ENCODE assay signal across 19 mouse cellular contexts in genomic region chrX:145516322-145517066, GRCm38 (mm10). TPM values are rescaled to one million over a fixed set of nuclear protein-coding genes. Genes with fewer than 3 reads are reported as not detected.
A peak's percentile ranks its signal among the peaks of the same experiment; 100 is the strongest.
DNase-seq lines count a peak whose midpoint lies in the region; ATAC-seq lines count a peak whose summit lies in the region.
"Had no signal": no experiment of that assay in that cellular context is flagged by ENCODE, and none has a peak within 500 bp of the region (broad histone marks: within the 10 kb centered on the region; RNA-seq: fewer than 3 reads in every experiment).

No protein-coding gene starts in this region.

- peak overlapping the region; percentile 6; the same call in 1 of the 2 replicates for H3K4me2 ChIP-seq in intestine, embryonic 14.5 days (ENCODE audit: low read length)
- H3K4me2 ChIP-seq in intestine, embryonic 15.5 days (replicated peaks): no peak overlapping the region
- H3K4me2 ChIP-seq in embryonic facial prominence, embryonic 11.5 days (ENCODE audit: low read depth, low read length): no peak overlapping the region
- H3K4me2 ChIP-seq in stomach, embryonic 14.5 days (replicated peaks; ENCODE audit: low read depth, low read length): no peak overlapping the region
- H3K4me2 ChIP-seq: forebrain, embryonic 12.5 days; heart, embryonic 12.5 days; midbrain, embryonic 11.5 days had no signal

- no peak overlapping the region for H3K4me3 ChIP-seq in intestine, embryonic 14.5 days (ENCODE audit: low read depth, low read length)
- no peak overlapping the region for H3K4me3 ChIP-seq in intestine, embryonic 15.5 days (replicated peaks)
- H3K4me3 ChIP-seq in embryonic facial prominence, embryonic 11.5 days (ENCODE audit: low read depth, low read length): no peak overlapping the region
- H3K4me3 ChIP-seq in limb, embryonic 10.5 days: no peak overlapping the region
- no peak overlapping the region for H3K4me3 ChIP-seq in stomach, embryonic 14.5 days (ENCODE audit: low read depth, low read length)
- H3K4me3 ChIP-seq: forebrain, embryonic 12.5 days; heart, embryonic 12.5 days; hindbrain, embryonic 10.5 days had no signal

- no peak for ATAC-seq in intestine, embryonic 14.5 days (replicated peaks; ENCODE audit: low FRiP score, low TSS enrichment, low read depth)
- ATAC-seq in intestine, embryonic 15.5 days: no peak
- no peak for ATAC-seq in embryonic facial prominence, embryonic 11.5 days (replicated peaks; ENCODE audit: insufficient number of reproducible peaks, low FRiP score, low TSS enrichment, low read depth)
- no peak for ATAC-seq in stomach, embryonic 14.5 days (ENCODE audit: insufficient number of reproducible peaks, insufficient read depth, low FRiP score, low read depth)
- ATAC-seq: CD4-positive, CD25-positive, alpha-beta regulatory T cell, adult 4 months; hindbrain, embryonic 16.5 days; intestine, postnatal 0 days; liver, postnatal 0 days had no signal

- H3K27ac ChIP-seq in intestine, embryonic 14.5 days (ENCODE audit: low read depth): peak overlapping the region; percentile 51; the same call in 1 of the 2 replicates
- H3K27ac ChIP-seq in intestine, embryonic 15.5 days: no peak overlapping the region
- peak overlapping the region; percentile 35; the same call in 1 of the 2 replicates for H3K27ac ChIP-seq in embryonic facial prominence, embryonic 11.5 days (replicated peaks; ENCODE audit: low read depth, low read length)
- H3K27ac ChIP-seq in limb, embryonic 10.5 days: peak overlapping the region; percentile 50
- H3K27ac ChIP-seq in stomach, embryonic 14.5 days (ENCODE audit: low read length): peak overlapping the region; percentile 45; the same call in 1 of the 2 replicates
- H3K27ac ChIP-seq: forebrain, embryonic 12.5 days; hindbrain, embryonic 10.5 days had no signal

- 38% methylated on average over 10 of the region's 10 CpGs for WGBS in intestine, embryonic 14.5 days
- 48% methylated on average over 10 of the region's 10 CpGs for WGBS in intestine, embryonic 15.5 days
- WGBS in embryonic facial prominence, embryonic 11.5 days: 39% methylated on average over 10 of the region's 10 CpGs
- WGBS in limb, embryonic 10.5 days: 32% methylated on average over 10 of the region's 10 CpGs
- WGBS in stomach, embryonic 14.5 days: 42% methylated on average over 10 of the region's 10 CpGs

- no peak overlapping the region for H3K9ac ChIP-seq in intestine, embryonic 14.5 days (ENCODE audit: low read length)
- no peak overlapping the region for H3K9ac ChIP-seq in intestine, embryonic 15.5 days
- H3K9ac ChIP-seq in embryonic facial prominence, embryonic 11.5 days (replicated peaks; ENCODE audit: low read length): no peak overlapping the region
- H3K9ac ChIP-seq in stomach, embryonic 14.5 days (replicated peaks; ENCODE audit: low read depth, low read length): no peak overlapping the region
- H3K9ac ChIP-seq: forebrain, embryonic 12.5 days; heart, embryonic 12.5 days; liver, postnatal 0 days had no signal

- DNase-seq in intestine, embryonic 14.5 days (ENCODE audit: low spot score): no peak
- DNase-seq in embryonic facial prominence, embryonic 11.5 days (ENCODE audit: low spot score): peak; percentile 17
- DNase-seq in limb, embryonic 10.5 days (ENCODE audit: low spot score): no peak
- DNase-seq in heart, adult 8-10 months (ENCODE audit: low spot score): no peak
- DNase-seq in gastrocnemius, postnatal 36 days: no peak
- DNase-seq: cerebellum, adult 11 months; cerebellum, postnatal 14 days; liver, postnatal 0 days; lung, postnatal 10 days; thymus, postnatal 14 days had no signal

- no peaks in the 10 kb centered on the region for H3K27me3 ChIP-seq in intestine, embryonic 14.5 days (replicated peaks; ENCODE audit: control insufficient read depth, insufficient read depth, low read length)
- no peaks in the 10 kb centered on the region for H3K27me3 ChIP-seq in intestine, embryonic 15.5 days (replicated peaks)
- no peaks in the 10 kb centered on the region for H3K27me3 ChIP-seq in embryonic facial prominence, embryonic 11.5 days (ENCODE audit: control insufficient read depth, insufficient read depth, low read length)
- H3K27me3 ChIP-seq in limb, embryonic 10.5 days (ENCODE audit: low read depth, poor library complexity, severe bottlenecking): peaks cover 13% of the 10 kb centered on the region; the same call in 1 of the 2 replicates
- no peaks in the 10 kb centered on the region for H3K27me3 ChIP-seq in stomach, embryonic 14.5 days (ENCODE audit: control insufficient read depth, insufficient read depth, low read length)
- H3K27me3 ChIP-seq: forebrain, embryonic 12.5 days; heart, embryonic 12.5 days had no signal

- H3K36me3 ChIP-seq in intestine, embryonic 14.5 days (ENCODE audit: control insufficient read depth, insufficient read depth, low read length): no peaks in the 10 kb centered on the region
- H3K36me3 ChIP-seq in intestine, embryonic 15.5 days: no peaks in the 10 kb centered on the region
- no peaks in the 10 kb centered on the region for H3K36me3 ChIP-seq in embryonic facial prominence, embryonic 11.5 days (replicated peaks; ENCODE audit: control insufficient read depth, insufficient read depth, low read depth, low read length)
- H3K36me3 ChIP-seq in limb, embryonic 10.5 days: no peaks in the 10 kb centered on the region
- no peaks in the 10 kb centered on the region for H3K36me3 ChIP-seq in stomach, embryonic 14.5 days (ENCODE audit: control insufficient read depth, insufficient read depth, low read length)
- H3K36me3 ChIP-seq: forebrain, embryonic 12.5 days; heart, embryonic 12.5 days; hindbrain, embryonic 10.5 days had no signal

- intact Hi-C loops in gastrocnemius, postnatal 36 days (cut with DNase I): no loop called here

- H3K4me1 ChIP-seq in intestine, embryonic 14.5 days (replicated peaks; ENCODE audit: control insufficient read depth, insufficient read depth, low read length): no peaks in the 10 kb centered on the region
- H3K4me1 ChIP-seq in intestine, embryonic 15.5 days (replicated peaks): no peaks in the 10 kb centered on the region
- H3K4me1 ChIP-seq in embryonic facial prominence, embryonic 11.5 days (ENCODE audit: control insufficient read depth, insufficient read depth, low read length): no peaks in the 10 kb centered on the region
- H3K4me1 ChIP-seq in limb, embryonic 10.5 days: peaks cover 20% of the 10 kb centered on the region
- H3K4me1 ChIP-seq in stomach, embryonic 14.5 days (ENCODE audit: control insufficient read depth, insufficient read depth, low read length): 0 out of 2 replicates have a peak, but pooled peaks cover 3% of the 10 kb centered on the region
- H3K4me1 ChIP-seq: forebrain, embryonic 12.5 days; heart, embryonic 12.5 days; hindbrain, embryonic 10.5 days had no signal

- H3K9me3 ChIP-seq in intestine, embryonic 14.5 days (ENCODE audit: control insufficient read depth, low read length): no peaks in the 10 kb centered on the region
- no peaks in the 10 kb centered on the region for H3K9me3 ChIP-seq in intestine, embryonic 15.5 days
- H3K9me3 ChIP-seq in embryonic facial prominence, embryonic 11.5 days (replicated peaks; ENCODE audit: control insufficient read depth, low read length): no peaks in the 10 kb centered on the region
- H3K9me3 ChIP-seq in limb, embryonic 10.5 days (replicated peaks): no peaks in the 10 kb centered on the region
- H3K9me3 ChIP-seq in stomach, embryonic 14.5 days (ENCODE audit: control insufficient read depth, low read depth, low read length): no peaks in the 10 kb centered on the region
- H3K9me3 ChIP-seq: forebrain, embryonic 12.5 days; heart, embryonic 12.5 days; hindbrain, embryonic 10.5 days had no signal

RNA-seq across cellular contexts. Expression of gene Amot, which starts 11.5 kb away (rescaled TPM):
- polyA plus RNA-seq in intestine, embryonic 14.5 days (2014; fragmentation: Nextera tagmentation; extraction: Ambion mirVana): 18.0 and 21.5 TPM in 2 replicates
- 17.7 and 19.9 TPM in 2 replicates for polyA plus RNA-seq in intestine, embryonic 15.5 days (2015; fragmentation: Nextera tagmentation; extraction: Ambion mirVana)
- polyA plus RNA-seq in embryonic facial prominence, embryonic 11.5 days (2014; fragmentation: Nextera tagmentation; extraction: Ambion mirVana): 43.3 and 48.1 TPM in 2 replicates
- 40.8 and 68.8 TPM in 2 replicates for polyA plus RNA-seq in limb, embryonic 10.5 days (2016; fragmentation: Nextera tagmentation; extraction: Ambion mirVana)
- polyA plus RNA-seq in stomach, embryonic 14.5 days (2014; fragmentation: Nextera tagmentation; extraction: Ambion mirVana): 17.6 TPM in 2 replicates
- 10 to 100 TPM in 2 of 4 experiments, 1 to 10 TPM in 2; 6.2 to 17.6 (median 11.0) TPM for total RNA-seq in heart, adult 8-10 months (2022)
- total RNA-seq in gastrocnemius, postnatal 36 days (2021): 100 to 1,000 TPM in 1 of 2 experiments, 10 to 100 TPM in 1; 93.4 to 114 TPM
